Mouse (Mus musculus): ENCODE measurements around the gene Dab1.

Gene Dab1

DNA sequence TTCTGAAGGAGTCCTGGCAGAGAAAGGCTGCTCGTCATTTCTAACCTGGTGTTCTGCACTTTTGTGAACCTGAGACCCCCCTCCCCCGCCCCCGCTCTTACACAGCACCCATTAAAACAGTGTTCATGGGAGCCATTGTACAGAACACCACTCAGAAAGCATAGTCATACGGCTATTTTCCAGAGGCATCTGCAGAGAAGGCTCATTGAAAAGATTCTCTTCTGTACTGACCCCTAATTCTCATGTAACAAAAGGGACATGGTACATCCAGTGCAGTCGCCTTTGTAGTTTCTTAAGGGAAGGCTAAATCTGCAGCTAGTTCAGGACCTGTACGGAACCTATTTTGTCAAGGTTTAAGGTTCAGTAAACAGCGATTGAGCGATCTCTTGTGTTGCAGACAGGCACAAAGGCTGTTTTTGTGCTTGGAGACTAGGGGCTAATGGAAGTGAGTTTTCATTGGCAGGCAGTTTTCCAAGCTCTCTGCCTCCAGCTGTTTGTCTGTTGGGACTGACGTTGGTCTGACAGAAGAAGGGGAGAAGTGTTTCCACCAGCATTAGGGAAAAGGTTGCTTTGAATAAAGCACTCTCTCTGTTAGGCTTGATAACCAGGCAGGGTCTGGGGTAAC, 780.1 kb downstream of the Dab1 start:
- peak; percentile 80 for DNase-seq

DNA sequence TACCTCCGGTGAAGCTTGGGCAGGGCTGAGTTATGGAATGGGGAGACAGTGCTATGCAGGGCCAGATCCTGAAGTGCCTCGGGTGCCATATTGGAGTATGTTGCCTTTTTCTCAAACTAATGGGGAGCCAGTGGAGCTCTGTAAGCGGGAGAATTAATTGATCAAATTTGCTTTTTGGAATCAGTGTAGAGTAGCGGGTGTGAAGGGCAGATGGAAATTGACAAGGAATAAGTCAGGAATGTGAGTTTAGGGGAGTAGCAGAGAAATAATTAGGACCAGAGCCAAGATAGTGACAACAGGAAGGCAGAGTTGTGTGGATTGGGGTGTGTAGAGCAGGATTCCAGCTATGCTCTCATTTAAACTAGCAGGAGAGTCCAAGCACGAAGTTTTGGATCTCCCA, 784.9 kb downstream of the Dab1 start:
- no peak for DNase-seq

DNA sequence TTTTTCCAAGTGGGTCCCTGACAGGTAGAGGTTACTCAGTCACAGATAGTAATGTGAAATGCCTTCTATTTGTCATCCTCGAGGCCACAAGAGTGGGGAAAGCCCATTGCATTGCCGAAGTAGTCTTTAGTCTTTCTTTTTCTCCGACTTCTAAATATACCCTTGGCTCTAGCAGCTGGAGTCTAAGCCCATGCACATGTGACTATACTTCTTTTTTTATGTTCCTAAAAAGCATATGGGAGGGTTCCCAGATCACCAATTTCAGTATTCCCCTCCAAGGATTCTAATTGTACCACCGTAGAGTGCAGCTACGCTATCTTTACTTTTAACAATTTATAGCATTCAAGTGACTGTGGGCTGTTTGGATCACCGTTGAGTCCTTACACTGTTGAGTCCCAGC, 791.8 kb downstream of the Dab1 start:
- no peak for DNase-seq

DNA sequence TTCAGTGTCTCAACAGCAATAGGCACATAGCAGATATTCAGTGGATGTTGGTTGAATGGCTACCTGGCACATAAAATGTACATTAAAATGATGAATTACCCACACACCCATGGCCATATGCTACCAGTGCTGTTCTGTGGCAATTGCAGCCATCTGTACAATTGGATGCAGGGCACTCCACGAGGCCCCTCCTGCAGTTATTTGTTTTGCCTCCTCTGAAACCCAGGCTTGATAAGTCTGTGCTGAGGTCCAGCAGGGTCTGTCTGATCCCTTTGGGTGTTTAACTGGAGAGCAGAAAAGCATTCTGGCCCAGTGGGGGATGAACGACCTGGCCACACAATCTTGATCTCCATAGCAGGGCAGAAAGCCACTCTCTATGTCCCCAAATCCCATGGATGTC, 796.3 kb downstream of the Dab1 start:
- DNase-seq = no peak

DNA sequence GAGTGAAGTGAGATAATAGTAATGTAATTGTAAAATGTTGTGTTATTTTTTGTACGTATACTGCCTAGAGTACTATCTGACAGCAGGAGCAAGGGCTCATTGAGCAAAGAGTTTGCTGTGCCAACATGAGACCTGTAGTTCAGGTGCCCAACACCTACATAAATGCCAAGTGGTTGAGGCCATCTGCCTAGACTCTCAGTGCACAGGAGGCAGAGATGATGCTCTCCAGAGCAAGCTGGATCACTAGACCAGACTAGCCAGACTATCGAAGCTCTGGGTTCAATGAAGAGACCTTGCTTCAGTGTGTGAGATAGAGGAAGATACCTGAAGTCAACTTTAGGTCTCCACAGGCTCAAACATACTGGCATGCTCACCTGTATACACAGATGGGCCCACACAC, 799.2 kb downstream of the Dab1 start:
- no peak for DNase-seq

DNA sequence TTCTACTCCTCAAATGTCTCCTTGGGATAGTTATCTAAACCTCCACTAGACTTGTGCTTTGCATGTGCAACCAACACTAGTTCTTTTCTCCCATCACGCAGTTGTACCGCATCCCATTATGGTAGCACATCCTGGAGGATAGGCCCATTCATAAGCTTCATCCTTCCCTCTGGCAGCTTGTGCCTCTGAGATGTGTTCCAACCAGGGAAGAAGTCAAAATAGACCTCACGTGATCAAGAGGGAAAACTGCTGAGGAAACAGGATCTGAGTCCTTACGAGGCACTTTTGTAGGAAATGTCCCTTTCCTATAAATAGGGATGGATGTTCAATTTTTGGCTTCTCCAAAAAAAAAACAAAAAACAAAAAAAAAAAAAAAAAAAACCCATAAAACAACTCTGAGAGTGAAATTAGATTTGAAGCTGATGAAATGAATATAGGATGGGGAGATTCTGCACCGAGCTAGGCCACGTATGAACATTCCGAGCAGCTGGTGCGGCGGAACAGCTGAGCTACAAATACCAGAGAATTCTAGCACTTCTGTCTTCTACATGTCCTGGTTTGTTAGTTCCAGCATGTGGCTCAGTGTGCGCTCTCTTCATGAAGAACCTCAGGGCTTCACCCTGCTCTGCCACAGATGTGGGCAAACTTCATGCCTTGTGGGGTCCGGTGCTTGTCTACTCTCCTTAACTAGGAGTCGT, 802.0 kb downstream of the Dab1 start:
- DNase-seq = no peak

- DNase-seq = no peak
Measured at GRCm38 (mm10) chr4:104429127-104429526, 810.0 kb downstream of the Dab1 start.

DNA sequence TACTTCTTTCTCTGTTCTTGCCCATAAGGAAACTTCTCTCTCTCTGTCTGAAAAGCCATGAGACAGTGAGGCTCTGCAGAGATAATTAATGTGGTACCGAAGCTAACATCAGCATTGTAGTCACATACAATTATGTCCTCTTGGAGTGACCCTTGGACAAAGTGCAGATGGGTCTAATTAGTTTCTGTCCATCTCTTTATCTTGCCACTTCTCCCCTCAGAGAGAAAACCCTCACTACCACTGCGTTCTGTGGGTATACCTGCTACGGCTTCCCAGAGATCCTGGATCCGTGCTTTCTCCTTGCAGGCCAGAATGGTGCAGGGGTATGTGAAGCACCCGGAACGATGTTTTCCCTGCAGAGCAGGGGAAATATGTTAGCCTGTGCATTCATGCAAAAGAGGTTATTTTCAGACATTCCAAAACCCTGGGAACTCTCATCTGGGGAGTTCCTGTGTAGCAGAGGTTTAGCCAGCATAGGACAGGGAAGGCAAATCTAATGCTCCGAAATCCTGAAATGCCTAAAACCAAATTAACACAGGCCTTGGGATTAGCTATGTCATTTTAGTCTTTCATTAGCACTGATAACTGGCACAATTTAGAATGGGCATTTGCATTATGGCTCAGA, 812.2 kb downstream of the Dab1 start:
- peak; percentile 83 for DNase-seq

DNA sequence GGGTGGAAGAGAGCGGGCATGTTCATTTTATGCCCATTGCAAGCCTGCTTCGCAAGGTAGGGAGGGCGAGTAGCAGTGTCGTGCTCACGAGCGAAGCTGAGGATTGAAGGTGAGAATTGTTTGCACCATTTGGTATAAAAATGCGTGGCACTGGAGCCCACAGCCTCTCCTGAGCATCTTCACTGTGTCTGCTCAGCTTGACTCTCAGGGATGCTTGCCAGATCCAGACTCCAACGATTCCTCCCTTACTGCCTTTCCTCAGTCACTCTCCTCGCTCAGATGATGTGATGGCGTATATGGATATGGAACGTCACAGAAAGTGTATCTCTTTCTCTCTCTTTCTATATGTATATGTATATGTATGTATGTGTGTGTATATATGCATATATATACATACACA, 813.0 kb downstream of the Dab1 start:
- DNase-seq = no peak

DNA sequence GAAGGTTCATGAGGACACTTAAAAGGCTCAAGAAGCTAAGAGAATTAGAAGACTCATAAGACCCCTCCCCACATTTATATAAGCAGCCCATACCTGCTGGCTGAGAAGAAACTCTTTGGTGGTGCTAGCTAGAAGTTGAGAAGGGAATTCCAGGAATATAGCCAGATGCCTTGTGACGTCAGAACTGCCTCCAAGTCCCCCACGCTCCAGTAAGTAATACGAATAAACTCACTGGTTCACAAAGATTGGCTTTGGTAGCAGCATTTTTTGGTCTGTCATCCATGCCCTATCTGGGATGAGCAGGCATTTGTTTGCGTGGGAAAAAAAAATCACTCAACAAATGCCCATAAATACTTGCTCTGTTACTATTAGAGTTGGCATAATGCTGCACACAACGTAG, 816.6 kb downstream of the Dab1 start:
- DNase-seq = no peak

DNA sequence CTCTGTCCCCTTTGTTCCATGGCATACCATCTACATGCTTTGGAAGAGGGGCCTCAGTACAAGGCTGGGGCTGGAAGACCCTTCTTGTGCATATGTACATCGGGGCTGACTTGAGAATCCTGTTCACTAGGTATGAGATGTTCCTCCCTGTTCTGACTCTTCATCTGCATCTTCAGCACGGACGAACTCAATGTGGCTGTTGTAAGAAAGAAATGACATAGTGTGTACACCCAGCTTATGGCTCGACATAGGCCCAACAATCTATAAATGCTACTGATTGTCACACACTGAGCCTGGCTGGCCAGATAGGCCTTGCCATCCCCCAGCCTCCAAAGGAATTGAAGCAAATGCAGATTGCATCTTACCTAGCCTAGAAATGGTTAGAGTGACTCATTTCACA, 817.3 kb downstream of the Dab1 start:
- DNase-seq = no peak

GRCm38 (mm10) chr4:104438730-104439129, 819.6 kb downstream of the Dab1 start:
- DNase-seq = no peak

GRCm38 (mm10) chr4:104439641-104440040, 820.5 kb downstream of the Dab1 start:
- DNase-seq = no peak

- DNase-seq = peak; percentile 48
Measured at GRCm38 (mm10) chr4:104442925-104443747, 824.0 kb downstream of the Dab1 start.

- no peak for DNase-seq
Measured at GRCm38 (mm10) chr4:104443775-104444174, 824.6 kb downstream of the Dab1 start.

GRCm38 (mm10) chr4:104444985-104445384, 825.8 kb downstream of the Dab1 start:
- peak; percentile 50 for DNase-seq

DNA sequence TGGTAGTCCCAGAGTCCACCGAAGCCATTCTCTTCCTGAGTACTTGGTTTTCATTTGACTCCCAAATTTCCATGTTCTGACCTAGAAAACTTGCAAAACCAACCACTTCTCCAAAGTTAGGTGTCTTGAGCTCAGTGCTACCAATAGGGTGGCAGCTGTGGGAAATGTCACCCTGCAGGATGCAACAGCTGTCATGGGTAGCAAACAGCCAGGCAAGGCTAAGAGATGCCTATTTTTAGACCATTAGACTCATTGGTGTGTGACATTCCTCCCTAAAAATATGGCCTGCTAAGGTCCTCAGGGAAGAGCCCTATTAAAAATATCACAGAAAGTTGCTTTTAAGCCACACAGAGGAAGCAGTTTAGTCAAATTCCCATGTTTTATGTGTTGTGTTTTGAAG, 829.0 kb downstream of the Dab1 start:
- no peak for DNase-seq

- no peak for DNase-seq
Measured at GRCm38 (mm10) chr4:104450645-104451044, 831.5 kb downstream of the Dab1 start.

GRCm38 (mm10) chr4:104452587-104452986, 833.4 kb downstream of the Dab1 start:
- DNase-seq = no peak

- DNase-seq = no peak
Measured at GRCm38 (mm10) chr4:104455151-104455550, 836.0 kb downstream of the Dab1 start.

DNA sequence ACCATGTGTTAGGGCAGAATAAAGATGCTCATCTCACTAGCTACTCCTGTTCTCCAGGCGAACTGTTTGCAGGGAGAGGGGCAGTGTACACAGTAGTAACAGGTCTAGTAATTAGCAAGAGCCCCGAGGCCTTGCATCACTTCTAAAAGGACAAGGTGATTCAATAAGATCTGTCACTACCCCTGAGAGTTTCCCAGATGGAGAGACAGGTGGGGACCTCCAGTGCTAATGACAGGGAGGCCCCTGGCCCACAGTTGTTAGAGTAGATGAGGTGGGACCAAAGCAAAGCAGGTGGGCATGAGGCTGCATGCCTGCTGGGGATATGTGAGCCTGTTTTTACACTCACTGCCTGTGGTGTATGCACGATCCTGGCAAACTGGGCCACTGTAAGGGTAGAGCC, 836.6 kb downstream of the Dab1 start:
- no peak for DNase-seq

- DNase-seq = no peak
Measured at GRCm38 (mm10) chr4:104456173-104456873, 837.2 kb downstream of the Dab1 start.

GRCm38 (mm10) chr4:104458726-104459125, 839.6 kb downstream of the Dab1 start:
- no peak for DNase-seq
